Mouse (Mus musculus): Measurements from ENCODE around the gene Upk1a.
A peak's percentile ranks its signal among the peaks of the same experiment; 100 is the strongest.

DNA sequence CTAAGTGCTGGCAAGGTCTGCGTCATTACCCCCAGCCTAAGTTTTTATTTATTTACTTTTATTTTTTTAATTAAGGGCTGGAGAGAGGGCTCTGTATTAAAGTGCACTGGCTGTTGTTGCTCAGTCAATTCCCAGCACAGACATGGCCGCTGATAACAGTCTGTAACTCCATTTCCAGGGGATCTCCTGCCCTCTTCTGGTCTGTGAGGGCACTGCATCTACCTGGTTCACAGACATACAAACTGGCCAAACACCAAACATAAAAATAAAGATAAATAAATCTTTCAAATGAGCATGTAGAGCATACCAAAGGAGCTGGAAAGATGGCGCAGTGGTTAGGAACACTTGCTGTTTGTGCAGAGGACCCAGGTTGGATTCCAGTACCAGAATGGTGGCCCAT is 6.6 kb upstream of the Upk1a start:
- TF ChIP-seq POLR2A (IDR thresholded peaks at IDR 0.05; ENCODE audit: borderline replicate concordance, extremely low read depth, insufficient read depth, insufficient read length, poor library complexity, severe bottlenecking) (no peak), CTCF (IDR thresholded peaks at IDR 0.05; ENCODE audit: borderline replicate concordance, extremely low read depth, insufficient read depth, insufficient read length) (peak; percentile 64)
